Mouse (Mus musculus) spleen, adult 2 months (tissue): Measurements from ENCODE around the gene Isyna1. TPM values are rescaled to one million over a fixed set of nuclear protein-coding genes. Genes with fewer than 3 reads are reported as not detected.

ENCODE experiments used
- DNase-seq, 2 experiments: peaks; one replicate each; pipeline versions ENCODE4 v3.0.0 to v3.0.0-alpha.2; 2012 to 2021; ENCODE audit warnings: low spot score in 2 of 2, low read depth in 1 of 2
- H3K27ac ChIP-seq: fragments of 200-500 bp; 2 replicates; pipeline ENCODE4 v1.5.1; 2012; ENCODE audit warnings: low read length, inconsistent platforms; ENCODE audit not compliant: insufficient read depth
- H3K27me3 ChIP-seq: fragments of 200-500 bp; 2 replicates; pipeline ENCODE4 v1.6.1; 2012; ENCODE audit warnings: mild to moderate bottlenecking, moderate library complexity, low read length, inconsistent platforms; ENCODE audit not compliant: control insufficient read depth, insufficient read depth
- H3K36me3 ChIP-seq: fragments of 200-500 bp; 2 replicates; pipeline ENCODE4 v1.6.1; 2012; ENCODE audit warnings: mild to moderate bottlenecking, low read length, inconsistent platforms; ENCODE audit not compliant: control insufficient read depth, insufficient read depth
- H3K4me1 ChIP-seq: fragments of 200-500 bp; 2 replicates; pipeline ENCODE4 v1.6.1; 2011; ENCODE audit warnings: inconsistent platforms; ENCODE audit not compliant: control insufficient read depth, insufficient read depth, insufficient read length
- H3K4me3 ChIP-seq: fragments of 200-500 bp; 2 replicates; pipeline ENCODE4 v1.5.1; 2011; ENCODE audit warnings: mild to moderate bottlenecking, inconsistent platforms; ENCODE audit not compliant: insufficient read depth, insufficient read length; ENCODE audit errors: extremely low read depth
- CTCF ChIP-seq: fragments of 200-500 bp; IDR thresholded peaks from 2 replicates; pipeline ENCODE4 v1.5.1; 2011; ENCODE audit warnings: mild to moderate bottlenecking, inconsistent platforms; ENCODE audit not compliant: insufficient read depth, insufficient read length, insufficient replicate concordance; ENCODE audit errors: extremely low read depth
- POLR2A ChIP-seq: fragments of 200-500 bp; IDR thresholded peaks from 2 replicates; pipeline ENCODE4 v1.6.1; 2011; ENCODE audit warnings: low read depth, low read length, inconsistent platforms
- WGBS: fragments of 180-500 bp; shearing (Covaris S2); methylation state at CpG from one replicate; pipeline ENCODE4 v1.1.7; 2018; 5-methylcytosine and 5-hydroxymethylcytosine counted together
- polyA plus RNA-seq: library from polyadenylated mRNA; depleted of rRNA; stranded (reverse); fragments of >200 nt; gene quantifications from 2 replicates; pipeline ENCODE4 v1.2.3, GENCODE M21; 2012

The Isyna1 gene
- polyA plus RNA-seq, 1 experiment: 136 TPM

DNA sequence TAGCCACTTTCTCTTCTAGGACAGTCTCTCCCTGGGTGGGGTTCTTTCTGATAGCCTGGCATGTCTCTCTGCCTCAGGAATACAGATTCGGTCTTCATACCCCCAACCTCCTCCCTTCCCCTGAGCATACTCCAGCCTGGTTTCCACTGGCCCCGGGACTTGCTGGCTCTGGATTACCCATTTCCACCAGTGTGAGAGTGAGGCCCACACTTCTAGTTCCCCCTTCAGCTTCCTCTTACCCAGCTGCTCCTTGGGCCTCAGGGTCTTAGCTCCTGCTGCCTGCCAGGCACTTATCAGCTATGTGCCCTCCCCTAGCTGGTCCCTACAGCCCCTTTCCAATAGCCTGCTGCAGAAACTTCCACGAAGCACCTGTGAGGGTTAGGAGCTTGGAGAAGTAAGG, 21.7 kb downstream of the Isyna1 start, which contains the start of gene Lrrc25:
Lrrc25 (plus strand) TSS at position 262 of the 400 bp plus-strand sequence.
- TF ChIP-seq POLR2A (no peak), CTCF (no peak)
- DNase-seq: no peak
- Histone ChIP-seq H3K4me3 (peak within 1 kb of the TSS; percentile 59), H3K4me1 (peaks cover 29% of the 10 kb centered on the region; the same call in 1 of the 2 replicates), H3K36me3 (no peaks in the 10 kb centered on the region), H3K27me3 (no peaks in the 10 kb centered on the region), H3K27ac (peak within 1 kb of the TSS; percentile 84)
- 18% methylated on average over 3 of the region's 3 CpGs for WGBS

DNA sequence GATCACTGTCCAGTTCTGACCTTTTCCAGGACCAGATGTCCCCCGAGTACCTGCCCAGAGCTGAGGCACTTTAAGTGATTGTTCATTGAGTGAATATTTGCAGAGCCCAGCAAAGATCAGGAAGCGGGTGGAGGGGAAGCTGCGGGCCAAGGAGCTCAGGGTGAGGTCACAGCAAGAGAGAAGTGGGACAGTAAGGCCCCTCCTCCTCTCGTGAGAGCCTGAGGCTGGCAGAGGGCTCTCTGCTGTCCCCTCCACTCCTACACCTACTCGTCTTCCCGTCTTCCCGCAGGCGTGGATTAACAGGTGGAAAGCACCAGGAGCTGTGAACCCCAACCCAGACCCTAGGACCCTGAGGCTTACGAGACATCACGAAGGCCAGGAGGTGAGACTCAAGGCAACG, 22.5 kb downstream of the Isyna1 start:
- Histone ChIP-seq H3K4me3 (peak overlapping the region; percentile 59), H3K4me1 (peaks cover 29% of the 10 kb centered on the region; the same call in 1 of the 2 replicates), H3K36me3 (no peaks in the 10 kb centered on the region), H3K27me3 (no peaks in the 10 kb centered on the region), H3K27ac (peak overlapping the region; percentile 84)
- 32% methylated on average over 11 of the region's 11 CpGs for WGBS
- TF ChIP-seq POLR2A (no peak), CTCF (no peak)
- DNase-seq: no peak

- H3K4me1 ChIP-seq: peaks cover 29% of the 10 kb centered on the region; the same call in 1 of the 2 replicates
- no peak for DNase-seq
- TF ChIP-seq CTCF (no peak), POLR2A (no peak)
- WGBS: 36% methylated on average over 11 of the region's 11 CpGs
- peak overlapping the region; percentile 84 for H3K27ac ChIP-seq
- H3K4me3 ChIP-seq: peak overlapping the region; percentile 59
- H3K27me3 ChIP-seq: no peaks in the 10 kb centered on the region
- no peaks in the 10 kb centered on the region for H3K36me3 ChIP-seq
These were observed 23.8 kb downstream of the Isyna1 start for GRCm38 (mm10) chr8:70617985-70618384.

GRCm38 (mm10) chr8:70618888-70619334, 24.7 kb downstream of the Isyna1 start:
- peak; percentile 88 to 90 for DNase-seq
- Histone ChIP-seq H3K27ac (peak overlapping the region; percentile 84), H3K4me3 (peak overlapping the region; percentile 26; the same call in 1 of the 2 replicates), H3K27me3 (no peaks in the 10 kb centered on the region), H3K4me1 (peaks cover 29% of the 10 kb centered on the region; the same call in 1 of the 2 replicates), H3K36me3 (no peaks in the 10 kb centered on the region)
- WGBS: 7% methylated on average over 9 of the region's 9 CpGs
- TF ChIP-seq CTCF: no peak
- TF ChIP-seq POLR2A: 0 out of 2 replicates have a peak, but pooled peaks have one; percentile 11

DNA sequence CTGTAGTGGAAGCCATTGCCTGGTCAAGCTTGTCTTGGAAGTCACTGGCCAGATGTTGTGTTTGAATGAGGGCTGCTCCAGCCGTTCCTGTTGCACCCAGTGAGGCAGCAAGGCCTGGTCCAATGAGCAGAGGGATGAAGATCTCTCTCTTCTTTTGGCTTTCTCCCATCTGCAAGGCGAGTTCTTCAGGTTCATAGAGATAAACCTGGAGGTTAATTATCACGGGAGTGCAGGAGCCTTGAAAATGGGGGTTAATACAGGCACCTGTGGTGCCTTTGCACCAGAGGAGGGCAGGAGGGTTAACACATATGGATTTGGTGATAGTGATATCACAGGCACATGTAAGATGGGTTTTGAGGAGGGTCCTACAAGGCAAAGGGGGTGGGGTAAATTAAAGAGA, 28.0 kb downstream of the Isyna1 start:
- WGBS: 74% methylated on average over 3 of the region's 3 CpGs
- H3K4me1 ChIP-seq: peaks cover 18% of the 10 kb centered on the region; the same call in 1 of the 2 replicates
- H3K36me3 ChIP-seq: no peaks in the 10 kb centered on the region
- no peak overlapping the region for H3K27ac ChIP-seq
- H3K27me3 ChIP-seq: no peaks in the 10 kb centered on the region
- DNase-seq: no peak
- no peak overlapping the region for H3K4me3 ChIP-seq
- TF ChIP-seq CTCF (no peak), POLR2A (no peak)

DNA sequence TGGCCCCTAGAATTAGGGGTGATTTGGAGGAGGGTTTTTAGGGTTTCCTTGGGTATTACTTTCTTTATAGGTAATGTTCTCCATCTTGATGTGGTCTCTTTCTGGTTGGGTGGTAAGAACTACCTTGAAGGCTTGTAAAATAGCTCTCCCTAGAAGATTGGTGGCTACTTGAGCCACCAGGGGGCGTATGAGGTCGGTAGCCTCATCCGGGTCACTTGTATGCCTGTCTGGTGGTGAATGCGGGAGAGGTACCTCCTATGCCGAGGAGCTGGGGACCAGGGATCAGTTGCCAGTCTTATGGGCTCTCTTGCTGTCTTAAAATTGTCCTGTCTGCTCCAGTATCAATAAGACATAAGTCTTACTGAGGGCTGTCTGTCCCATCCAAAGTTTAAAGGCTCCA, 30.9 kb downstream of the Isyna1 start:
- no peak for TF ChIP-seq POLR2A
- TF ChIP-seq CTCF: peak; percentile 26; the same call in 1 of the 2 replicates
- no peaks in the 10 kb centered on the region for H3K36me3 ChIP-seq
- no peak overlapping the region for H3K4me3 ChIP-seq
- no peaks in the 10 kb centered on the region for H3K27me3 ChIP-seq
- DNase-seq: peak in 1 of 2 experiments; percentile 28
- WGBS: 34% methylated on average over 5 of the region's 5 CpGs
- H3K4me1 ChIP-seq: peaks cover 3% of the 10 kb centered on the region; the same call in 1 of the 2 replicates
- H3K27ac ChIP-seq: no peak overlapping the region

DNA sequence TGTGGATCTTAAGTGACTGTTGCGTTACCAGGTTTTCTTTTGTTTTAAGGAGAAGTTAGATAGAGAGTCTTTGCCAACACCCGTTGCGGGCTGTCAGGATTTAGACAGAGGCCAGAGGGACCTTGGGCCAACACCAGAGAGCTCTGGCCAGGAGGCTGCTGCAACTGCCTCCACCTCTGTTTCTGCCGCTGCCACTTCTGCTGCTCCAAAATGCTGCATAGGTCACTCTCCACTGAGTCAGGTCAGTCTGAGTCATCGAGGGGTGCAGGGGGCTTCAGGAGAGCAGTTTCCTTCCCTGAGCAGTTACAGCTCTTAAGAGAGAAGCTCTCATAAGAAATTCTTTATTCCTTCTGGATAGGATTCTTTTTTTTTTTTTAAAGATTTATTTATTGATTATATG, 32.9 kb downstream of the Isyna1 start:
- no peak for TF ChIP-seq CTCF
- no peak for TF ChIP-seq POLR2A
- no peak for DNase-seq
- H3K4me3 ChIP-seq: no peak overlapping the region

More for the DNA sequence above, 32.9 kb downstream of the Isyna1 start:
- Histone ChIP-seq H3K27ac (no peak overlapping the region), H3K4me1 (peaks cover 7% of the 10 kb centered on the region), H3K27me3 (no peaks in the 10 kb centered on the region), H3K36me3 (no peaks in the 10 kb centered on the region)
- WGBS: 83% methylated on average over 5 of the region's 5 CpGs
